Mouse (Mus musculus) bone marrow, adult 2 months (tissue): Measurements from ENCODE around the gene Fam234a. TPM values are rescaled to one million over a fixed set of nuclear protein-coding genes. Genes with fewer than 3 reads are reported as not detected.
"Not testable (repeated sequence)": the region's sequence is repeated elsewhere in the genome, so short reads cannot be mapped to it uniquely, and the experiment has no call there.

Experiments used
- H3K27ac ChIP-seq: fragments of 200-500 bp; 2 replicates; pipeline ENCODE4 v1.5.1; 2012; ENCODE audit warnings: low read depth, mild to moderate bottlenecking, control low read depth, inconsistent platforms, low read length; ENCODE audit not compliant: control insufficient read depth, poor library complexity, insufficient read depth
- H3K4me1 ChIP-seq: fragments of 200-500 bp; 2 replicates; pipeline ENCODE4 v1.6.1; 2011; ENCODE audit warnings: low read length; ENCODE audit not compliant: control insufficient read depth, insufficient read depth
- H3K4me3 ChIP-seq: fragments of 200-500 bp; replicated peaks from 2 replicates; pipeline ENCODE3; 2011; ENCODE audit warnings: mild to moderate bottlenecking, low read depth, low read length, control low read depth; ENCODE audit not compliant: control insufficient read depth
- CTCF ChIP-seq: fragments of 200-500 bp; IDR thresholded peaks from 2 replicates; pipeline ENCODE4 v1.5.1; 2011; ENCODE audit warnings: low read length, control low read depth; ENCODE audit not compliant: control insufficient read depth, insufficient read depth
- POLR2A ChIP-seq: fragments of 200-500 bp; IDR thresholded peaks from 2 replicates; pipeline ENCODE4 v1.6.1; 2011; ENCODE audit warnings: low read depth, mild to moderate bottlenecking, control low read depth, low read length, borderline replicate concordance; ENCODE audit not compliant: control insufficient read depth
- WGBS: fragments of 180-500 bp; shearing (Covaris S2); methylation state at CpG from one replicate; pipeline ENCODE4 v1.1.7; 2018; 5-methylcytosine and 5-hydroxymethylcytosine counted together
- polyA plus RNA-seq: library from polyadenylated mRNA; stranded (reverse); fragments of >200 nt; gene quantifications from 2 replicates; pipeline ENCODE4 v1.2.4, GENCODE M21; 2011; ENCODE audit warnings: low replicate concordance; ENCODE audit not compliant: missing spikeins, insufficient read depth, insufficient read length

The Fam234a gene
- polyA plus RNA-seq, 1 experiment, result 9.0 TPM

DNA sequence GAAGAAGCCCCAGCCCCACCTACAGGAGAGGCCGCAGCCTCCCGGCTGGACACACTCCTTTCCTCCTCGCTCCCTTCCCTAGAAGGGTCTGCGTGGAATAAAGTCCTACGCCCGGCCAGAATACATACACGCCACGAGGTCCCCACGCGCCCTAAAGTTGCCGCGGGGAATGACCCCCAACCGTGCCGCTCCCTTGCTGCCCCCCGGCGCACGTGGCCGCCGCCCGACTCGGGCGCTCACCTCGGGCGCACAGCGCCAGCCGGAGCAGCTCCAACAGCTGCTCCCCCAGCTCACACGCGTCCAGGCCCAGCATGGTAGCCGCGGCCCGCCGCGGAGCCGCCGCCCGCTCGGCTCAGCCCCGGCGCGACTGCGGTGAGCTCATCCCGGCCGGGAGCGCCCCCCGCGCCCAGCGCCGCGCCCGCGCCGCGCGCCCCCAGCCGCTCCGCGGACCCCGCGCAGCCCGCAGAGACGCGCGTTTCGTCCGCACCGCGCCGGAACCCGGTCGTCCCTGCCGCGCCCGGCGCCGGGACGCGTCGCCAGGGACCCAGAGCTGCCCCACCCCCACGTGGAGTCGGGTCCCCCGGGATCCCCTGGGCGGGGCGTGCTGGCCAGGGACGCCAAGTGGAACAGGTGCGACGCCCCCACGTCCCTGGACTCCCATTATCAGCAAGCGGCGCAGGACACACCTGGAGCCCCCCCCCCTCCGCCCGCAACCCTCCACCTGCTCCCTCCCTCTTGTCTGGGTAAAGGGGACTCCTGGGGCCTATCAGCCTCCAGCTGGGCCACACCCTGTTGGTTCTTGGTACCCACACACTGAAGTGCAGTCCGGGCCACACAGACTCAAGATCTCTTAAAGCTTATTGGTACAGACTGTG, 43.0 kb downstream of the Fam234a start:
- Histone ChIP-seq H3K27ac (no peak overlapping the region), H3K4me3 (no peak overlapping the region), H3K4me1 (no peaks in the 10 kb centered on the region; the same call in 1 of the 2 replicates)
- 2% methylated on average over 92 of the region's 92 CpGs for WGBS
- no peak for TF ChIP-seq CTCF
- TF ChIP-seq POLR2A, result no peak

DNA sequence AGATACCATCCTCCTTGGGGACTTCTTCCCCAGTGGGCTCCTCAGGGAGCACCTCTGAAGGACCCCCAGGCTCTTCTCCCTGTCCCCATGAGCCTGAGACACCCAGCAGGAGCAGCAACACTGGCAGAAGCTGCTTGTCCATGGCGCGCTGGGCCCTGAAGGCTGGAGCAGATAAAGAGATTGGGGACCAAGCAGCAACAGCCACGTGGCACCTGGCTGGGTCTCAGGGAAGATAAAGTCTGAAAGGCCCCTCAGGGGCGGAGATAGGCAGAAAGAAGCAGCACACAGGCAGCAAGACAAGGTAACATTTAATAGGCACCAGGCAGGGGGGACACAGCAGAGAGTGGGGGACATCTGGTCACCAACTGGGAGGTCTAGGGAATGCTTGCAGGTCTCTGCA, 45.1 kb downstream of the Fam234a start, which contains the start of gene Pdia2:
Gene Pdia2 (minus strand): TSS at position 196 of the 400 bp plus-strand sequence.
- H3K4me1 ChIP-seq, result no peaks in the 10 kb centered on the region; the same call in 1 of the 2 replicates
- 44% methylated on average over 4 of the region's 4 CpGs for WGBS
- H3K4me3 ChIP-seq, result no peak within 1 kb of the TSS
- TF ChIP-seq POLR2A, result no peak
- TF ChIP-seq CTCF, result no peak
- no peak within 1 kb of the TSS for H3K27ac ChIP-seq

DNA sequence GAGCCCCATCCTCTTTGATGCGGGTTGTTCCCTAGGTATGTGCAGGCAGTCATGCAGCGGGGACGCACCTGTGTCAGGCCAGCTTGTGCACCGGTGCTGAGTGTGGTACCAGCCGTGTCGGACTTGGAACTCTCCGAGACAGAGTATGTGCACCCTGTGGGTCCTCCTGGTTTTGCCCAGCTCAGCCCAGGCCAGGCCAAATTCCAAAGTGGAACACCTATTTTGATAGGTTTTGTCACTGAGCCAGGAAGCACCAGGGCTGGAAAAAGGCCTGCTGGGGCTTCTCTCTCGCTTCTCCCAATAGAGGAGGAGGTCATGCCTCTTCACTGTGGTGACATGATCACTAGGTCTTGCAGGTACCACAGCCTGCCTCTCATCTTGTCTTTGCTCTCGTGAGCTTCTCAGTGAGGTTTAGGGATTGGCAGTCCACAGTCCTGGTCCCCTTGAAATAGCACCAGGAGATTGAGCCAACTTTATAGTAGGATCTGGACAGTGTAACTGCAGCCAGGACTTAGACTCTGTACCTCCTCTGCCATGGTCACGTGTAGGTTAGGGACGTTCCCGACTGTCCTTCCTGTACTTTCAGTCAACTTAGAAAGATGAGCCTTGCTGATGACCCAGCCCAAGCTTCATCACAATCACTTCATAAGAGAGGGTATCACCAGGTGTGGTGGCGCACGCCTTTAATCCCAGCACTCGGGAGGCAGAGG, 51.4 kb downstream of the Fam234a start:
- H3K4me1 ChIP-seq, result no peaks in the 10 kb centered on the region; the same call in 1 of the 2 replicates
- H3K4me3 ChIP-seq, result no peak overlapping the region
- no peak overlapping the region for H3K27ac ChIP-seq
- TF ChIP-seq CTCF (no peak), POLR2A (no peak)
- WGBS, result 91% methylated on average over 15 of the region's 15 CpGs

GRCm38 (mm10) chr17:26191486-26191885, 52.6 kb downstream of the Fam234a start:
- WGBS, result 83% methylated on average over 7 of the region's 7 CpGs
- not testable (repeated sequence) for H3K27ac ChIP-seq

GRCm38 (mm10) chr17:26188091-26188805, 55.8 kb downstream of the Fam234a start:
- Histone ChIP-seq H3K4me3 (no peak overlapping the region), H3K4me1 (no peaks in the 10 kb centered on the region), H3K27ac (no peak overlapping the region; the same call in 1 of the 2 replicates)
- WGBS, result 87% methylated on average over 11 of the region's 11 CpGs
- TF ChIP-seq CTCF, result no peak
- TF ChIP-seq POLR2A, result no peak

More at GRCm38 (mm10) chr17:26191486-26191885, 52.6 kb downstream of the Fam234a start:
- not testable (repeated sequence) for H3K4me3 ChIP-seq, H3K4me1 ChIP-seq

- TF ChIP-seq POLR2A, result no peak
- no peak for TF ChIP-seq CTCF
Observed at GRCm38 (mm10) chr17:26187592-26187991, 56.5 kb downstream of the Fam234a start.

DNA sequence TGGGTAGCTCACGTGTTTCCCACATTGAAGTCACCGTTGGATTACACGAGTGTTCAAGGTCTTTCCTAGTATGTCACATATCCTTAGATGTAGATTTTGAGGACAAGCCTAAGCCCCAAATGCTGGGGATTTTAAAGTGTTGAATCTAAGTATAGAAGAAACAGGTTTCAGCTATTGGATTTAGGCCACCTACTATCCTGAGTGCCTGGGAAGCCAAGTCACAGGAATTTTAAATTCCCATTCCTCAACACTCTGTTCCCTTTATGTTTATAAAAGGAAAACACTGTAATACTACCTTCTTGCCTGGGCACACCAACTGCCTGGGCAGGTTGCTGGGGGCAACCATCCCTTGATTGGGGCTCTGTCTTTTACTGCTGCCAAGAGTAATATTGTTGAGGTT, 62.9 kb downstream of the Fam234a start:
- TF ChIP-seq POLR2A, result no peak
- TF ChIP-seq CTCF, result no peak
- 80% methylated on average over 3 of the region's 3 CpGs for WGBS
- Histone ChIP-seq H3K4me3 (no peak overlapping the region), H3K27ac (no peak overlapping the region), H3K4me1 (no peaks in the 10 kb centered on the region)

More at GRCm38 (mm10) chr17:26187592-26187991, 56.5 kb downstream of the Fam234a start:
- WGBS, result 91% methylated on average over 5 of the region's 5 CpGs
- Histone ChIP-seq H3K27ac (no peak overlapping the region; the same call in 1 of the 2 replicates), H3K4me3 (no peak overlapping the region), H3K4me1 (no peaks in the 10 kb centered on the region)

- H3K27ac ChIP-seq, result no peak overlapping the region
- TF ChIP-seq CTCF (no peak), POLR2A (no peak)
Observed at GRCm38 (mm10) chr17:26178611-26179010, 65.4 kb downstream of the Fam234a start.

GRCm38 (mm10) chr17:26175248-26175647, 68.8 kb downstream of the Fam234a start:
- not testable (repeated sequence) for H3K4me3 ChIP-seq, H3K27ac ChIP-seq, H3K4me1 ChIP-seq
- WGBS, result 78% methylated on average over 2 of the region's 2 CpGs

More at GRCm38 (mm10) chr17:26178611-26179010, 65.4 kb downstream of the Fam234a start:
- Histone ChIP-seq H3K4me1 (no peaks in the 10 kb centered on the region), H3K4me3 (no peak overlapping the region)
